In genomic region chr16:92353295-92353694, GRCm38 (mm10) we compare ENCODE assay signal across 31 mouse cellular contexts. TPM values are rescaled to one million over a fixed set of nuclear protein-coding genes. Genes with fewer than 3 reads are reported as not detected.
A peak's percentile ranks its signal among the peaks of the same experiment; 100 is the strongest.
DNase-seq lines count a peak whose midpoint lies in the region; ATAC-seq and TF ChIP-seq lines count a peak whose summit lies in the region.
"Had no signal": no experiment of that assay in that cellular context is flagged by ENCODE, and none has a peak within 500 bp of the region (broad histone marks: within the 10 kb centered on the region; RNA-seq: fewer than 3 reads in every experiment).

No protein-coding gene starts in this region.

- no peak for ATAC-seq in hindbrain, postnatal 0 days
- ATAC-seq: CD4-positive, CD25-positive, alpha-beta regulatory T cell, adult 4 months; forebrain, embryonic 15.5 days; hindbrain, embryonic 16.5 days; inflammation-experienced regulatory T-cells, adult 6 months; intestine, embryonic 16.5 days had no signal

- no peak overlapping the region for H3K9ac ChIP-seq in hindbrain, postnatal 0 days (replicated peaks; ENCODE audit: low read length)
- H3K9ac ChIP-seq: forebrain, embryonic 12.5 days; forebrain, embryonic 15.5 days; heart, embryonic 12.5 days; heart, embryonic 15.5 days; hindbrain, embryonic 13.5 days had no signal

- no peaks in the 10 kb centered on the region for H3K27me3 ChIP-seq in hindbrain, postnatal 0 days (ENCODE audit: insufficient read depth, low read length)
- H3K27me3 ChIP-seq: forebrain, embryonic 12.5 days; forebrain, embryonic 15.5 days; heart, embryonic 12.5 days; heart, embryonic 15.5 days had no signal

- H3K4me2 ChIP-seq in hindbrain, postnatal 0 days (ENCODE audit: low read depth, low read length): no peak overlapping the region
- H3K4me2 ChIP-seq: forebrain, embryonic 12.5 days; forebrain, embryonic 15.5 days; heart, embryonic 12.5 days; heart, embryonic 15.5 days; hindbrain, embryonic 13.5 days had no signal

- DNase-seq in heart, adult 11 months: peak; percentile 82
- no peak for DNase-seq in heart, adult 18-20 months
- DNase-seq in gonadal fat pad, adult 2 months (ENCODE audit: low read depth): peak; percentile 42
- DNase-seq in hindbrain, postnatal 0 days (ENCODE audit: low spot score): no peak
- DNase-seq in ovary, adult 18-20 months (ENCODE audit: low spot score): no peak
- DNase-seq: adrenal gland, postnatal 25 days; cerebellum, adult 18-20 months; cerebellum, adult 9-10 months; cerebellum, postnatal 14 days; gastrocnemius, postnatal 25 days; heart, postnatal 10 days; heart, postnatal 36 days; kidney, adult 18-20 months had no signal

- H3K27ac ChIP-seq in brown adipose tissue, adult 24 weeks (replicated peaks; ENCODE audit: low read depth, low read length): peak overlapping the region; percentile 64
- no peak overlapping the region for H3K27ac ChIP-seq in hindbrain, postnatal 0 days
- H3K27ac ChIP-seq: forebrain, embryonic 12.5 days; forebrain, embryonic 15.5 days; hindbrain, embryonic 10.5 days; hindbrain, embryonic 13.5 days had no signal

- 85% methylated on average over 12 of the region's 12 CpGs for WGBS in hindbrain, postnatal 0 days

- peaks cover 6% of the 10 kb centered on the region for H3K4me1 ChIP-seq in brown adipose tissue, adult 24 weeks (ENCODE audit: control insufficient read depth, insufficient read depth, insufficient read length, low read length)
- H3K4me1 ChIP-seq in hindbrain, postnatal 0 days (ENCODE audit: insufficient read depth, low read length): no peaks in the 10 kb centered on the region; the same call in 1 of the 2 replicates
- H3K4me1 ChIP-seq: forebrain, embryonic 15.5 days had no signal

- no peaks in the 10 kb centered on the region for H3K9me3 ChIP-seq in hindbrain, postnatal 0 days (ENCODE audit: low read length)
- H3K9me3 ChIP-seq: forebrain, embryonic 12.5 days; forebrain, embryonic 15.5 days; heart, embryonic 12.5 days; heart, embryonic 15.5 days; hindbrain, embryonic 10.5 days; hindbrain, embryonic 13.5 days had no signal

- no peak overlapping the region for H3K4me3 ChIP-seq in brown adipose tissue, adult 24 weeks (ENCODE audit: insufficient read depth, low read depth, low read length)
- no peak overlapping the region for H3K4me3 ChIP-seq in hindbrain, postnatal 0 days (ENCODE audit: low read length)
- H3K4me3 ChIP-seq: forebrain, embryonic 12.5 days; forebrain, embryonic 15.5 days; heart, embryonic 12.5 days; heart, embryonic 15.5 days; hindbrain, embryonic 10.5 days; hindbrain, embryonic 13.5 days had no signal

- TF ChIP-seq CTCF in hindbrain, postnatal 0 days (IDR thresholded peaks at IDR 0.05; ENCODE audit: low read depth): no peak

- H3K36me3 ChIP-seq in hindbrain, postnatal 0 days (ENCODE audit: insufficient read depth, low read length): no peaks in the 10 kb centered on the region
- H3K36me3 ChIP-seq: forebrain, embryonic 12.5 days; forebrain, embryonic 15.5 days; heart, embryonic 15.5 days; hindbrain, embryonic 10.5 days; hindbrain, embryonic 13.5 days had no signal

RNA-seq across cellular contexts. Expression of gene Kcne1, which starts 6.0 kb away (rescaled TPM):
- total RNA-seq in heart, adult 18-20 months (2021): 1 to 10 TPM; 7.1 to 7.8 TPM
- not detected in 2 replicates for polyA plus RNA-seq in brown adipose tissue, adult 24 weeks (2012; ENCODE audit: insufficient read depth, insufficient read length, missing spikeins)
- polyA plus RNA-seq in gonadal fat pad, adult 2 months (2012; rRNA removed): 0.03 and 0.24 TPM in 2 replicates
- 0.05 TPM in 1 of 2 replicates, not detected in the other for total RNA-seq in hindbrain, postnatal 0 days (2014; rRNA removed)
- 0.16 and 0.42 TPM in 2 replicates for polyA plus RNA-seq in hindbrain, postnatal 0 days (2015; fragmentation: Nextera tagmentation; extraction: Ambion mirVana)
- total RNA-seq: adrenal gland, adult 18-20 months; adrenal gland, postnatal 25 days; common myeloid progenitor, adult 5-6 weeks; gastrocnemius, adult 8-10 months; gastrocnemius, postnatal 25 days; granulocyte monocyte progenitor cell, adult 5-6 weeks; MEL had no signal
- polyA plus RNA-seq: CD4-positive, CD25-positive, alpha-beta regulatory T cell, adult 4 months; forebrain, embryonic 15.5 days; inflammation-experienced regulatory T-cells, adult 6 months; intestine, embryonic 16.5 days had no signal

RNA-seq across cellular contexts. Expression of gene Fam243, which starts 32.1 kb away (rescaled TPM):
- total RNA-seq in heart, adult 18-20 months (2021): 1 to 10 TPM in 1 of 2 experiments, under 1 TPM in 1; 0.87 to 1.1 TPM
- not detected in 2 replicates for polyA plus RNA-seq in brown adipose tissue, adult 24 weeks (2012; ENCODE audit: insufficient read depth, insufficient read length, missing spikeins)
- 0.80 and 1.3 TPM in 2 replicates for polyA plus RNA-seq in gonadal fat pad, adult 2 months (2012; rRNA removed)
- total RNA-seq in hindbrain, postnatal 0 days (2014; rRNA removed): not detected in 2 replicates
- not detected in 2 replicates for polyA plus RNA-seq in hindbrain, postnatal 0 days (2015; fragmentation: Nextera tagmentation; extraction: Ambion mirVana)
- total RNA-seq: adrenal gland, adult 18-20 months; adrenal gland, postnatal 25 days; common myeloid progenitor, adult 5-6 weeks; gastrocnemius, adult 8-10 months; gastrocnemius, postnatal 25 days; granulocyte monocyte progenitor cell, adult 5-6 weeks; MEL had no signal
- polyA plus RNA-seq: C2C12; CD4-positive, CD25-positive, alpha-beta regulatory T cell, adult 4 months; embryonic facial prominence, embryonic 14.5 days; forebrain, embryonic 12.5 days; heart, embryonic 12.5 days; heart, embryonic 15.5 days; hindbrain, embryonic 10.5 days; hindbrain, embryonic 13.5 days; hindbrain, embryonic 16.5 days; inflammation-experienced regulatory T-cells, adult 6 months; intestine, embryonic 16.5 days had no signal

RNA-seq across cellular contexts. Expression of gene Smim11, which starts 52.2 kb away (rescaled TPM):
- 10 to 100 TPM; 80.8 to 88.3 TPM for total RNA-seq in heart, adult 18-20 months (2021)
- 111 and 158 TPM in 2 replicates for polyA plus RNA-seq in brown adipose tissue, adult 24 weeks (2012; ENCODE audit: insufficient read depth, insufficient read length, missing spikeins)
- 14.4 and 20.0 TPM in 2 replicates for polyA plus RNA-seq in gonadal fat pad, adult 2 months (2012; rRNA removed)
- 1.5 and 10.4 TPM in 2 replicates for total RNA-seq in hindbrain, postnatal 0 days (2014; rRNA removed)
- 56.0 and 73.6 TPM in 2 replicates for polyA plus RNA-seq in hindbrain, postnatal 0 days (2015; fragmentation: Nextera tagmentation; extraction: Ambion mirVana)

Comparison
In these comparisons a context has a peak if more than half of its experiments do, and no peak if none do; other contexts are left out.
1. DNase-seq: peak in heart, adult 11 months (single experiment) and gonadal fat pad, adult 2 months (single experiment); none in heart, adult 18-20 months (0 of 2), hindbrain, postnatal 0 days (single experiment) and ovary, adult 18-20 months (single experiment).